Mouse (Mus musculus): ENCODE measurements around the gene Plekhj1.

The Plekhj1 gene

GRCm38 (mm10) chr10:80774981-80775380 is 23.4 kb downstream of the Plekhj1 start:
- no peak for DNase-seq

DNA sequence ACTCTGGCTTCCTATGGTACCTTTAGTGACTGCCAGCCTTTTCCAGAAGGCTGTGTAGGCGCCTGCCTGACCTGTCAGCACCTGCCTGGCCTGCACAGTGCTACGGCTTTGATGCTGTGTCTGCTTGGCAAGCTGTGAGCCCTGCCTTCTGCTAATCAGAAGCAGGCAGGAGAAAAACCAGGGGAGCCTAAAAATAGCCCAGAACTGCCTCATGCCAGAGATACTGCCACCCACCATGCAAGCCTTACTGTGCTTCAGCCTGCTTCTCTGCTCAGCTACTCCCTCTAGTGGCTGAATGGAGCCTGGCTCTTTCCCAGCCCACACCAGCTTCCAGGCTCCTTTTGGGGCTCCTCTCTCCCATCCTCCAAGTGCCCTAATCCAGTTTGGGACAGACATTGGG is 23.9 kb downstream of the Plekhj1 start:
- DNase-seq, result peak; percentile 80

GRCm38 (mm10) chr10:80773816-80774215 is 24.6 kb downstream of the Plekhj1 start:
- DNase-seq, result no peak

GRCm38 (mm10) chr10:80768365-80768764 is 30.1 kb downstream of the Plekhj1 start:
- no peak for DNase-seq

- peak; percentile 54 for DNase-seq
Measured at GRCm38 (mm10) chr10:80766161-80766815, 32.1 kb downstream of the Plekhj1 start.

GRCm38 (mm10) chr10:80765746-80766145 is 32.7 kb downstream of the Plekhj1 start:
- no peak for DNase-seq

- no peak for DNase-seq
Measured at GRCm38 (mm10) chr10:80763502-80763901, 34.9 kb downstream of the Plekhj1 start.

- no peak for DNase-seq
Measured at GRCm38 (mm10) chr10:80761821-80762220, 36.6 kb downstream of the Plekhj1 start.

DNA sequence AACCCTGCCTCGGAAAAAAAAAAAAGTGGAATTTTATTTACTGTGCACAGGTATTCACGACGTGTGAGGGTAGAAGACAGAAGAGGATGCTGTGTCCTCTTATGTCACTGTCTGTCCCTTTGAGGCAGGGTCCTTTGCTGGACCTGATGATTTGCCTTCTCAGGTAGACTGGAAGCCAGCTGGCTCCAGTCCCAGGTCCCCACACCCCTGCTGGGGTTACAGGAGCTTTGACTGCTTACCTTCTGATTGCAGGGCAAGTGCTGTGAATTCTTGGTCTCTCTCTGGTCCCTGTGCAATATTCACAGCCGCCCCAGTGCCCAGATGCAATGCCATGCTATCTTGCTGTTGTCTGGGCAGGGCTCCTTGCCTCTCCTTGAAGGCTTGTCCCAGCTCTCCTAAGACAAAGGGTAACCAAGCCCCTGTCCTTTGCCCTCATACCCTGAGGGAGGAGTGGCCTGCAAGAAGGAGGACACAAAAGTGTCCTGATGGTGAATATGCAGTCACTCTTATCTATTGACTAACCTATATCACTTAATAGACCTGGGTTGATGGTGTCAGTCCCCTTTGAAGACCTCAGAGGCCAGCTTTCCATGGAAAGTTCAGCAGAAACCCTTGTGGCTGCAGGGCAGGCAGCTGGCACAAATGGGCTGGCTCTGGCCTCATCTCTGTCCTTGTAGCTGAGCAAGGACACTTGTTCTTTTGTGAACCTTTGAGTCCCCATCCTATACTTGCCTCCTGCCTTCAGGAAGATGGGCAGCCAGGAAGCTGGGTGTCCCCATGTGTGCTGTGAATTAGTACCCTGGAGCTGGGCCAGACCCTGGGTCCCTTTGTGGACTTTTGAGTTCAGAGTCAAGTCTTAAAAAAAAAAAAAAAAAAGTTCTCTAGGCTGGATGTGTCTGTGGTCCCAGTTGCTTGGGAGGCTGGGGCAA is 37.6 kb downstream of the Plekhj1 start:
- DNase-seq, result peak; percentile 51

- DNase-seq, result no peak
Measured at GRCm38 (mm10) chr10:80758651-80759050, 39.8 kb downstream of the Plekhj1 start.

DNA sequence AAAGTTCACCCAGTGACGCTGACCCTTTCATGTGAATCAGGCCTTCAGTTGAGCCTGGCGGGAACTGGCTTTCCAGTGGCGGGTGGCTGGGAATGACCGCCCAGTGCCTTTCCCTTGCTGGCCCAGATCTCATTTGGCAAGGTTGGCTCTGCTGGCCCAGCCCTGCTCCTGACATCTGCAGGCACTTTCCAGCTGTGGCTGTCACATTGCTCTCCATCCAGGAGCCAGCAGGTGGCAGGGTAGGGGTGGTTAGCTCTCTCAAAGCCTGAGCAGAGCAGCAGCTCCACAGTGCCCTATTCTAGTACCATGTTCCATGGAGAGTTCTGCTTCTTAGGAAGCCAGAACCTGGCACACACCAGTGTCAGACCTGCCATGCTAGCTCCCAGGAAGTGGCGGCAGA is 40.7 kb downstream of the Plekhj1 start:
- DNase-seq, result peak; percentile 83

DNA sequence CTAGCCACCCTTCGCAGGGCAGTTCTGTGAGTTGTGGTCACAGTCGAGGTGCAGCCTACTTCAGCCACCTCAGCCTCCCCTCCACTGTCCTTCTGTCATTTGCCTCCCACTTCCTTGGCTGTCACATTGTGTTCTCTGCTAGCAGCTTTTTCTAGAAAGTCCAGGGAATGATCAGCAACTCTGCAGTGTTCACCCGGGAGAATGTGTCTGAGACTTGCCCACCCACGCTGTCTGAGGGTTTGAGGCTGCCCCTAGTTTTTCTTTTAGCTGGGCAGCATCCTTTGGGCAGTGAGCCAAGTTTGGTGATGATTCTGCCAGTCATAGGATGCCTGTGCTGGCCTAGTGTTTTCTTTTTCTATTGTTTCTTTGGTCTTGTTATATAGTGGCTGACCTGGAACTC is 41.5 kb downstream of the Plekhj1 start:
- no peak for DNase-seq

DNA sequence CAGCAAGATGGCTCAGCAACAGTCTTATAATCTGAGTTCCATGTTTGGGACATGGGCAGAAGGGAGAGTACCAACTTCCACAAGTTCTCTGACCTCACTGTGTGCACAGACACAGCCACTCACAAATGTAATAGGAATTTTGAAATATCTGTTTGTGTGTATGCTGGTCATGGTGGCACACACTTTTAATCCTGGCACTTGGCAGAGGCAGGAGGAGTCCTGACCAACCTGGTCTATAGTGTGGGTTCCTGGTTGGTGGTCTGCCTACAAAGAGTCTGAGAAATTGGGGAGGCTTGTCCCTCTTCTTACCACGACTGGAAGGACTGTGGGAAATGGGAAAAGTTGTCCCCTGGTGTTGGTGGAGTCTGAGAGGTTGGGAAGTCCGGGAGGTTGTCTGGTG is 41.9 kb downstream of the Plekhj1 start:
- no peak for DNase-seq

GRCm38 (mm10) chr10:80756099-80756498 is 42.3 kb downstream of the Plekhj1 start:
- DNase-seq, result no peak

- DNase-seq, result no peak
Measured at GRCm38 (mm10) chr10:80755291-80756015, 43.0 kb downstream of the Plekhj1 start.

- peak; percentile 98 for DNase-seq
Measured at GRCm38 (mm10) chr10:80754594-80755290, 43.7 kb downstream of the Plekhj1 start, which contains the start of gene Dot1l. Gene Dot1l, plus strand, starts transcription at chr10:80755206.

DNA sequence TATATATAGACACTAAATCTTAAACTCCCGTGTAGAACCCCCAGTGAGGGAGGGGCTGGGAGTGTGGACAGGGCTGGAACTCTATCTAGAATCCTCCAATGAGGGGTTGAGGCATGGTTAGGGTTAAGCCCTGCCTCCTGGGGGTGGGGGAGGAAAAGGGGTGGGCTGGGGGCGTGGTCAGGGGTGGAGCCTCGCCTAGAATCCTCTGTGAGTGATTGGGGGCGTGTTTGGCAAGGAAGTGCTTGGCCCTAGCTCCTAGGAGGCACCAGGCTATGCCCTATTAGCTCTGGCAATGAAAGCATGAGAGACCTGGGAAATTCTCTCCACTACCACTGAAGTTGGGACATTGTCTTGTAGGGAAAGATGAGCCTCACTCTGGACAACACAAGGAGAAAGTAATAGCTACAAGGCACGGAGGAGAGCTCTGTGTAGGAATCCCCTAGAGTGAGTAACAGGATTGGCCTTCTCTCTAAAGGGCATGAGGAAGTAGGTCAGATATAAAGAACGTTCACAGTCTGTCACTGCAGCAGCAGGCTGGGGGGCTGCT is 46.3 kb downstream of the Plekhj1 start:
- peak; percentile 71 for DNase-seq

GRCm38 (mm10) chr10:80751188-80751832 is 47.1 kb downstream of the Plekhj1 start:
- DNase-seq, result peak; percentile 44

GRCm38 (mm10) chr10:80748609-80749008 is 49.8 kb downstream of the Plekhj1 start:
- no peak for DNase-seq

- DNase-seq, result peak; percentile 78
Measured at GRCm38 (mm10) chr10:80747410-80747809, 51.0 kb downstream of the Plekhj1 start.

Measured in kidney, adult 18-20 months (tissue).